Comparison of ENCODE assay signal across 8 mouse cellular contexts in the genomic region with DNA sequence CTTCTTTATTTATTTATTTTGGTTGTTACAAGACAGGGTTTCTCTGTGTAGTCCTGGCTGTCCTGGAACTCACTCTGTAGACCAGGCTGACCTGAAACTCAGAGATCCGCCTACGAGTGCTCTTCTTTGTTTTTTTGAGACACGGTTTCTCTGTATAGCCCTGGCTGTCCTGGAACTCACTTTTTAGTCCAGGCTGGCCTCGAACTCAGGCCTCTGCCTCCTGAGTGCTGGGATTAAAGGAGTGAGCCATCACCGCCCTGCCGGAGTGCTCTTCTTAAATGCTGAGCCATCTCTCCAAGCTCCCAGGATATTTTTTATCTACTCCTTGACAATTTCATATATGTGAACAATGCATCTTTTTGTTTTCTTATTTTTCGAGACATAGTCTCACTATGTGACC. TPM values are rescaled to one million over a fixed set of nuclear protein-coding genes. Genes with fewer than 3 reads are reported as not detected.
A peak's percentile ranks its signal among the peaks of the same experiment; 100 is the strongest.
DNase-seq lines count a peak whose midpoint lies in the region; ATAC-seq and TF ChIP-seq lines count a peak whose summit lies in the region.

No protein-coding gene starts in this region.

- 0 out of 2 replicates have a peak, but pooled peaks have one; percentile 21 for TF ChIP-seq EP300 in CH12.LX (IDR thresholded peaks at IDR 0.05; ENCODE audit: low read length)

- intact Hi-C loops in heart, postnatal 14 days (cut with DNase I), result loop anchor here (2.0 kb wide), 1 partner anchor 16 kb away; a partner anchor contains a TSS

- H3K4me2 ChIP-seq in heart, embryonic 13.5 days, result peak overlapping the region; percentile 97
- H3K4me2 ChIP-seq in CH12.LX (ENCODE audit: insufficient read depth, low read depth, poor library complexity, severe bottlenecking), result peak overlapping the region; percentile 84; the same call in 1 of the 2 replicates
- H3K4me2 ChIP-seq in forebrain, embryonic 15.5 days (replicated peaks), result no peak overlapping the region
- H3K4me2 ChIP-seq in liver, embryonic 13.5 days, result peak overlapping the region; percentile 79

- no peak for TF ChIP-seq CTCF in CH12.LX (conservative IDR thresholded peaks at IDR 0.05 in 1 of 2, IDR thresholded peaks at IDR 0.05 in 1 of 2; ENCODE audit: low read depth in 2 of 2, low read length in 2 of 2)

- dilution Hi-C loops in CH12.LX (cut with MboI; ENCODE audit: extremely low pct_ligation_motif_present, extremely low pct_unique_long_range_greater_than_20kb, low sequenced_read_pairs), result no loop called here

- peaks cover 17% of the 10 kb centered on the region for H3K4me1 ChIP-seq in heart, embryonic 13.5 days
- peaks cover 6 to 19% of the 10 kb centered on the region in 2 experiments for H3K4me1 ChIP-seq in CH12.LX (ENCODE audit: control insufficient read depth in 1 of 2, insufficient read depth in 2 of 2)
- peaks cover 20% of the 10 kb centered on the region for H3K4me1 ChIP-seq in forebrain, embryonic 15.5 days
- H3K4me1 ChIP-seq in liver, embryonic 13.5 days (replicated peaks), result peaks cover 22% of the 10 kb centered on the region

- 80% methylated on average over 7 of the region's 7 CpGs for WGBS in heart, embryonic 13.5 days
- WGBS in forebrain, embryonic 15.5 days, result 91% methylated on average over 7 of the region's 7 CpGs
- WGBS in liver, embryonic 13.5 days (ENCODE audit: insufficient replicate concordance), result 86% methylated on average over 7 of the region's 7 CpGs

- in situ Hi-C loops in CH12.LX (cut with MboI; ENCODE audit: low pct_ligation_motif_present, low pct_unique_long_range_greater_than_20kb, low sequenced_read_pairs), result no loop called here

- H3K79me2 ChIP-seq in CH12.LX (replicated peaks; ENCODE audit: control insufficient read depth, extremely low read depth, insufficient read depth, poor library complexity, severe bottlenecking), result peaks cover 15% of the 10 kb centered on the region

- peak overlapping the region; percentile 67 for H3K4me3 ChIP-seq in heart, embryonic 13.5 days
- peak overlapping the region in 2 of 3 experiments; percentile 72 to 96 for H3K4me3 ChIP-seq in CH12.LX (replicated peaks in 1 of 3; ENCODE audit: low read depth in 2 of 3, low read length in 2 of 3, poor library complexity in 1 of 3)
- 0 out of 2 replicates have a peak overlapping the region, but pooled peaks have one; percentile 68 for H3K4me3 ChIP-seq in forebrain, embryonic 15.5 days
- peak overlapping the region; percentile 80; the same call in 1 of the 2 replicates for H3K4me3 ChIP-seq in liver, embryonic 13.5 days (replicated peaks)

- no peak for TF ChIP-seq POLR2A in CH12.LX (IDR thresholded peaks at IDR 0.05; ENCODE audit: low read depth, low read length)

- no peak overlapping the region for H3K27ac ChIP-seq in heart, embryonic 13.5 days (replicated peaks)
- H3K27ac ChIP-seq in CH12.LX (ENCODE audit: insufficient read depth, low read depth), result no peak overlapping the region
- no peak overlapping the region for H3K27ac ChIP-seq in forebrain, embryonic 15.5 days (replicated peaks)
- H3K27ac ChIP-seq in liver, embryonic 13.5 days, result no peak overlapping the region

- TF ChIP-seq RAD21 in CH12.LX (IDR thresholded peaks at IDR 0.05; ENCODE audit: low read depth, low read length), result no peak

- H3K36me3 ChIP-seq in heart, embryonic 13.5 days, result peaks cover 50% of the 10 kb centered on the region
- H3K36me3 ChIP-seq in CH12.LX (replicated peaks in 1 of 2; ENCODE audit: control insufficient read depth in 1 of 2, insufficient read depth in 1 of 2, low read length in 1 of 2), result peaks cover 20 to 56% of the 10 kb centered on the region in 2 experiments
- peaks cover 24% of the 10 kb centered on the region for H3K36me3 ChIP-seq in forebrain, embryonic 15.5 days
- H3K36me3 ChIP-seq in liver, embryonic 13.5 days, result peaks cover 44% of the 10 kb centered on the region

- H3K27me3 ChIP-seq in heart, embryonic 13.5 days (replicated peaks), result no peaks in the 10 kb centered on the region
- no peaks in the 10 kb centered on the region for H3K27me3 ChIP-seq in CH12.LX (replicated peaks)
- H3K27me3 ChIP-seq in forebrain, embryonic 15.5 days, result no peaks in the 10 kb centered on the region
- no peaks in the 10 kb centered on the region for H3K27me3 ChIP-seq in liver, embryonic 13.5 days

- DNase-seq in heart, postnatal 14 days, result no peak
- no peak for DNase-seq in CH12.LX (ENCODE audit: extremely low read depth)
- no peak for DNase-seq in liver, embryonic 13.5 days
- DNase-seq in urinary bladder, postnatal 10 days (ENCODE audit: low spot score), result no peak
- DNase-seq in retina, embryonic 14.5 days (ENCODE audit: low spot score), result no peak

- ATAC-seq in heart, embryonic 13.5 days (ENCODE audit: extremely low read depth, insufficient number of reproducible peaks, low FRiP score, low TSS enrichment), result no peak
- ATAC-seq in forebrain, embryonic 15.5 days (replicated peaks), result no peak
- ATAC-seq in liver, embryonic 13.5 days (ENCODE audit: low read depth), result no peak
- ATAC-seq in erythroid progenitor cell, adult 5-6 weeks (replicated peaks; ENCODE audit: low FRiP score, poor library complexity, severe bottlenecking), result no peak

- H3K9ac ChIP-seq in heart, embryonic 13.5 days, result no peak overlapping the region
- H3K9ac ChIP-seq in CH12.LX (ENCODE audit: insufficient read depth, low read depth), result no peak overlapping the region
- H3K9ac ChIP-seq in forebrain, embryonic 15.5 days (replicated peaks), result no peak overlapping the region
- no peak overlapping the region for H3K9ac ChIP-seq in liver, embryonic 13.5 days

- no peaks in the 10 kb centered on the region for H3K9me3 ChIP-seq in heart, embryonic 13.5 days
- no peaks in the 10 kb centered on the region for H3K9me3 ChIP-seq in CH12.LX (replicated peaks; ENCODE audit: low read length)
- no peaks in the 10 kb centered on the region for H3K9me3 ChIP-seq in forebrain, embryonic 15.5 days
- H3K9me3 ChIP-seq in liver, embryonic 13.5 days (replicated peaks), result no peaks in the 10 kb centered on the region

RNA-seq across cellular contexts. Expression of a gene that starts 0.6 kb away (rescaled TPM):
- polyA plus RNA-seq in heart, embryonic 13.5 days (2015; fragmentation: Nextera tagmentation; extraction: Ambion mirVana), result 62.2 and 69.0 TPM in 2 replicates
- 10 to 100 TPM; 75.9 to 81.0 TPM for total RNA-seq in heart, postnatal 14 days (2021)
- total RNA-seq in CH12.LX (2012; rRNA removed), result 271 and 322 TPM in 2 replicates
- 188 and 229 TPM in 2 replicates for total RNA-seq in CH12.LX (2014; rRNA removed)
- 270 and 293 TPM in 2 replicates for polyA plus RNA-seq in CH12.LX (2012; ENCODE audit: insufficient read length, low read depth)
- polyA plus RNA-seq in forebrain, embryonic 15.5 days (2015; fragmentation: Nextera tagmentation; extraction: Ambion mirVana), result 70.1 and 72.6 TPM in 2 replicates
- 63.1 and 66.1 TPM in 2 replicates for polyA plus RNA-seq in liver, embryonic 13.5 days (2015; fragmentation: Nextera tagmentation; extraction: Ambion mirVana)
- 67.5 and 85.1 TPM in 2 replicates for total RNA-seq in erythroid progenitor cell, adult 5-6 weeks (2015; ENCODE audit: low replicate concordance)
- total RNA-seq in erythroid progenitor cell, adult 5-6 weeks (2017; ENCODE audit: low replicate concordance), result 78.3 and 79.2 TPM in 2 replicates

RNA-seq across cellular contexts. Expression of a gene that starts 9.7 kb away (rescaled TPM):
- 81.2 and 81.7 TPM in 2 replicates for polyA plus RNA-seq in heart, embryonic 13.5 days (2015; fragmentation: Nextera tagmentation; extraction: Ambion mirVana)
- 10 to 100 TPM; 68.4 to 70.1 TPM for total RNA-seq in heart, postnatal 14 days (2021)
- 104 and 115 TPM in 2 replicates for total RNA-seq in CH12.LX (2012; rRNA removed)
- total RNA-seq in CH12.LX (2014; rRNA removed), result 117 and 118 TPM in 2 replicates
- 61.5 and 72.1 TPM in 2 replicates for polyA plus RNA-seq in CH12.LX (2012; ENCODE audit: insufficient read length, low read depth)
- polyA plus RNA-seq in forebrain, embryonic 15.5 days (2015; fragmentation: Nextera tagmentation; extraction: Ambion mirVana), result 146 and 148 TPM in 2 replicates
- polyA plus RNA-seq in liver, embryonic 13.5 days (2015; fragmentation: Nextera tagmentation; extraction: Ambion mirVana), result 46.2 and 61.1 TPM in 2 replicates
- total RNA-seq in erythroid progenitor cell, adult 5-6 weeks (2015; ENCODE audit: low replicate concordance), result 92.6 and 141 TPM in 2 replicates
- total RNA-seq in erythroid progenitor cell, adult 5-6 weeks (2017; ENCODE audit: low replicate concordance), result 117 and 139 TPM in 2 replicates

RNA-seq across cellular contexts. Expression of a gene that starts 16.5 kb away (rescaled TPM):
- 51.4 and 55.9 TPM in 2 replicates for polyA plus RNA-seq in heart, embryonic 13.5 days (2015; fragmentation: Nextera tagmentation; extraction: Ambion mirVana)
- 100 to 1,000 TPM; 101 to 108 TPM for total RNA-seq in heart, postnatal 14 days (2021)
- total RNA-seq in CH12.LX (2012; rRNA removed), result 68.7 and 69.9 TPM in 2 replicates
- 36.5 TPM in 2 replicates for total RNA-seq in CH12.LX (2014; rRNA removed)
- 84.2 and 106 TPM in 2 replicates for polyA plus RNA-seq in CH12.LX (2012; ENCODE audit: insufficient read length, low read depth)
- 90.1 and 95.4 TPM in 2 replicates for polyA plus RNA-seq in forebrain, embryonic 15.5 days (2015; fragmentation: Nextera tagmentation; extraction: Ambion mirVana)
- polyA plus RNA-seq in liver, embryonic 13.5 days (2015; fragmentation: Nextera tagmentation; extraction: Ambion mirVana), result 26.0 and 27.0 TPM in 2 replicates
- total RNA-seq in erythroid progenitor cell, adult 5-6 weeks (2015; ENCODE audit: low replicate concordance), result 52.6 and 63.7 TPM in 2 replicates
- total RNA-seq in erythroid progenitor cell, adult 5-6 weeks (2017; ENCODE audit: low replicate concordance), result 54.7 and 58.7 TPM in 2 replicates

RNA-seq across cellular contexts. Expression of a gene that starts 27.4 kb away (rescaled TPM):
- polyA plus RNA-seq in heart, embryonic 13.5 days (2015; fragmentation: Nextera tagmentation; extraction: Ambion mirVana), result 45.3 and 49.0 TPM in 2 replicates
- total RNA-seq in heart, postnatal 14 days (2021), result 100 to 1,000 TPM; 355 to 379 TPM
- 0.08 and 0.89 TPM in 2 replicates for total RNA-seq in CH12.LX (2012; rRNA removed)
- 0.04 TPM in 1 of 2 replicates, not detected in the other for total RNA-seq in CH12.LX (2014; rRNA removed)
- 0.11 and 0.17 TPM in 2 replicates for polyA plus RNA-seq in CH12.LX (2012; ENCODE audit: insufficient read length, low read depth)
- polyA plus RNA-seq in forebrain, embryonic 15.5 days (2015; fragmentation: Nextera tagmentation; extraction: Ambion mirVana), result 15.7 and 18.8 TPM in 2 replicates
- 5.3 and 6.4 TPM in 2 replicates for polyA plus RNA-seq in liver, embryonic 13.5 days (2015; fragmentation: Nextera tagmentation; extraction: Ambion mirVana)
- total RNA-seq in erythroid progenitor cell, adult 5-6 weeks (2015; ENCODE audit: low replicate concordance), result not detected in 2 replicates
- total RNA-seq in erythroid progenitor cell, adult 5-6 weeks (2017; ENCODE audit: low replicate concordance), result not detected in 2 replicates

RNA-seq across cellular contexts. Expression of a gene that starts 45.5 kb away (rescaled TPM):
- polyA plus RNA-seq in heart, embryonic 13.5 days (2015; fragmentation: Nextera tagmentation; extraction: Ambion mirVana), result 90.6 and 106 TPM in 2 replicates
- 10 to 100 TPM; 15.0 to 15.2 TPM for total RNA-seq in heart, postnatal 14 days (2021)
- total RNA-seq in CH12.LX (2012; rRNA removed), result 3.1 and 3.5 TPM in 2 replicates
- 1.9 and 2.6 TPM in 2 replicates for total RNA-seq in CH12.LX (2014; rRNA removed)
- polyA plus RNA-seq in CH12.LX (2012; ENCODE audit: insufficient read length, low read depth), result 3.4 and 5.2 TPM in 2 replicates
- polyA plus RNA-seq in forebrain, embryonic 15.5 days (2015; fragmentation: Nextera tagmentation; extraction: Ambion mirVana), result 55.7 and 62.2 TPM in 2 replicates
- 12.3 and 12.8 TPM in 2 replicates for polyA plus RNA-seq in liver, embryonic 13.5 days (2015; fragmentation: Nextera tagmentation; extraction: Ambion mirVana)
- 2.5 and 2.9 TPM in 2 replicates for total RNA-seq in erythroid progenitor cell, adult 5-6 weeks (2015; ENCODE audit: low replicate concordance)
- total RNA-seq in erythroid progenitor cell, adult 5-6 weeks (2017; ENCODE audit: low replicate concordance), result 5.4 TPM in 1 of 2 replicates, not detected in the other
